Mouse (Mus musculus) MEL (cell line): ENCODE results near the gene Ccnb2. TPM values are rescaled to one million over a fixed set of nuclear protein-coding genes. Genes with fewer than 3 reads are reported as not detected.
A peak's percentile ranks its signal among the peaks of the same experiment; 100 is the strongest.

ENCODE experiments used
- DNase-seq: peaks from one replicate; pipeline ENCODE4 v3.0.0; 2011; ENCODE audit warnings: low read depth, low spot score
- H3K27ac ChIP-seq: 2 replicates; pipeline ENCODE4 v1.5.1; 2012; ENCODE audit warnings: low read depth, mild to moderate bottlenecking, control low read depth, low read length, moderate library complexity; ENCODE audit not compliant: control insufficient read depth
- H3K27me3 ChIP-seq, 2 experiments: fragments of 150-350 bp in 1 of 2; sonication (generic) in 1 of 2; 2 replicates each; pipeline ENCODE4 v1.6.1; 2012; ENCODE audit warnings: low read length in 2 of 2, mild to moderate bottlenecking in 2 of 2, improper control_type of control experiment in 1 of 2, moderate library complexity in 1 of 2; ENCODE audit not compliant: insufficient read depth in 2 of 2, control insufficient read depth in 1 of 2
- H3K36me3 ChIP-seq, 2 experiments: 2 replicates each; pipeline ENCODE4 v1.6.1; 2012 to 2014; ENCODE audit warnings: low read length in 2 of 2, improper control_type of control experiment in 1 of 2, inconsistent platforms in 1 of 2, mild to moderate bottlenecking in 1 of 2; ENCODE audit not compliant: insufficient read depth in 2 of 2, control insufficient read depth in 1 of 2
- H3K4me1 ChIP-seq, 2 experiments: fragments of 150-350 bp in 1 of 2; sonication (generic) in 1 of 2; 2 replicates each; pipeline ENCODE4 v1.6.1; 2012; ENCODE audit warnings: low read length in 2 of 2, improper control_type of control experiment in 1 of 2, mild to moderate bottlenecking in 1 of 2; ENCODE audit not compliant: insufficient read depth in 2 of 2, control insufficient read depth in 1 of 2
- H3K4me3 ChIP-seq, 2 experiments: fragments of 150-350 bp in 1 of 2; sonication (generic) in 1 of 2; 2 replicates each; pipeline ENCODE4 v1.5.1; 2012; ENCODE audit warnings: low read depth in 2 of 2, low read length in 2 of 2, mild to moderate bottlenecking in 2 of 2, moderate library complexity in 2 of 2, control low read depth in 1 of 2, improper control_type of control experiment in 1 of 2; ENCODE audit not compliant: control insufficient read depth in 1 of 2, insufficient read depth in 1 of 2
- H3K79me2 ChIP-seq: 2 replicates; pipeline ENCODE4 v1.6.1; 2012; ENCODE audit warnings: mild to moderate bottlenecking, low read length, moderate library complexity; ENCODE audit not compliant: control insufficient read depth, poor library complexity, insufficient read depth
- H3K9ac ChIP-seq: 2 replicates; pipeline ENCODE4 v1.6.1; 2012; ENCODE audit warnings: low read depth, mild to moderate bottlenecking, control low read depth, low read length, moderate library complexity; ENCODE audit not compliant: control insufficient read depth, poor library complexity, severe bottlenecking
- H3K9me3 ChIP-seq: fragments of 150-350 bp; sonication (generic); replicated peaks from 2 replicates; pipeline ENCODE4 v1.6.1; 2012; ENCODE audit warnings: mild to moderate bottlenecking, low read length, improper control_type of control experiment, moderate library complexity; ENCODE audit not compliant: insufficient read depth
- CHD1 ChIP-seq: IDR thresholded peaks from 2 replicates; pipeline ENCODE4 v1.6.1; 2012; ENCODE audit warnings: low read depth, mild to moderate bottlenecking, inconsistent platforms, low read length, improper control_type of control experiment
- CHD2 ChIP-seq: IDR thresholded peaks from 2 replicates; pipeline ENCODE4 v1.6.1; 2011; ENCODE audit warnings: low read length, improper control_type of control experiment
- ELF1 ChIP-seq: IDR thresholded peaks from 2 replicates; pipeline ENCODE4 v1.6.1; 2014; ENCODE audit warnings: low read depth, mild to moderate bottlenecking, inconsistent platforms, low read length, improper control_type of control experiment, moderate library complexity
- GATA1 ChIP-seq: IDR thresholded peaks from 2 replicates; pipeline ENCODE4 v1.6.1; 2011; ENCODE audit warnings: low read depth, low read length, improper control_type of control experiment
- HCFC1 ChIP-seq: IDR thresholded peaks from 2 replicates; pipeline ENCODE4 v1.6.1; 2012; ENCODE audit warnings: low read depth, mild to moderate bottlenecking, inconsistent platforms, low read length, improper control_type of control experiment, moderate library complexity
- KAT2A ChIP-seq: conservative IDR thresholded peaks from 2 replicates; pipeline ENCODE4 v1.6.1; 2012; ENCODE audit warnings: low read depth, low read length, improper control_type of control experiment, inconsistent platforms
- MEF2A ChIP-seq: IDR thresholded peaks from 2 replicates; pipeline ENCODE4 v1.6.1; 2014; ENCODE audit warnings: low read depth, mild to moderate bottlenecking, inconsistent platforms, low read length, improper control_type of control experiment; ENCODE audit not compliant: poor library complexity, insufficient replicate concordance, severe bottlenecking; ENCODE audit errors: extremely low read depth
- MYC ChIP-seq: IDR thresholded peaks from 2 replicates; pipeline ENCODE4 v1.6.1; 2011; ENCODE audit warnings: low read depth, mild to moderate bottlenecking, low read length, improper control_type of control experiment, moderate library complexity
- NRF1 ChIP-seq: IDR thresholded peaks from 2 replicates; pipeline ENCODE4 v1.6.1; 2014; ENCODE audit warnings: low read depth, mild to moderate bottlenecking, inconsistent platforms, low read length, improper control_type of control experiment, moderate library complexity; ENCODE audit not compliant: poor library complexity, insufficient read depth, severe bottlenecking
- POLR2A ChIP-seq, 2 experiments: IDR thresholded peaks; 2 replicates each; pipeline ENCODE4 v1.6.1; 2011 to 2012; ENCODE audit warnings: low read length in 2 of 2, mild to moderate bottlenecking in 2 of 2, control low read depth in 1 of 2, improper control_type of control experiment in 1 of 2, low read depth in 1 of 2, moderate library complexity in 1 of 2; ENCODE audit not compliant: control insufficient read depth in 1 of 2, insufficient read depth in 1 of 2, poor library complexity in 1 of 2
- POLR2AphosphoS2 ChIP-seq: IDR thresholded peaks from 2 replicates; pipeline ENCODE4 v1.6.1; 2011; ENCODE audit warnings: low read length, improper control_type of control experiment
- RAD21 ChIP-seq: IDR thresholded peaks from 2 replicates; pipeline ENCODE4 v1.6.1; 2011; ENCODE audit warnings: mild to moderate bottlenecking, low read depth, low read length, improper control_type of control experiment
- SMC3 ChIP-seq: IDR thresholded peaks from 2 replicates; pipeline ENCODE4 v1.6.1; 2011; ENCODE audit warnings: low read depth, low read length, improper control_type of control experiment
- TBP ChIP-seq: IDR thresholded peaks from 2 replicates; pipeline ENCODE4 v1.8.0; 2011; ENCODE audit warnings: low read depth, low read length, improper control_type of control experiment
- TCF12 ChIP-seq: IDR thresholded peaks from 2 replicates; pipeline ENCODE4 v1.6.1; 2014; ENCODE audit warnings: low read depth, mild to moderate bottlenecking, inconsistent platforms, low read length, improper control_type of control experiment, moderate library complexity
- USF1 ChIP-seq: IDR thresholded peaks from 2 replicates; pipeline ENCODE4 v1.6.1; 2014; ENCODE audit warnings: low read depth, mild to moderate bottlenecking, inconsistent platforms, low read length, improper control_type of control experiment, moderate library complexity
- USF2 ChIP-seq, 2 experiments: IDR thresholded peaks; 2 replicates each; pipeline ENCODE4 v1.6.1; 2011 to 2012; ENCODE audit warnings: improper control_type of control experiment in 2 of 2, low read length in 2 of 2, borderline replicate concordance in 1 of 2, inconsistent platforms in 1 of 2, low read depth in 1 of 2, mild to moderate bottlenecking in 1 of 2; ENCODE audit not compliant: insufficient read depth in 1 of 2
- ZC3H11A ChIP-seq: IDR thresholded peaks from 2 replicates; pipeline ENCODE4 v1.6.1; 2012; ENCODE audit warnings: low read depth, mild to moderate bottlenecking, inconsistent platforms, low read length, improper control_type of control experiment
- ZMIZ1 ChIP-seq: IDR thresholded peaks from 2 replicates; pipeline ENCODE4 v1.6.1; 2012; ENCODE audit warnings: low read depth, mild to moderate bottlenecking, inconsistent platforms, low read length, improper control_type of control experiment, moderate library complexity
- ZNF384 ChIP-seq: IDR thresholded peaks from 2 replicates; pipeline ENCODE4 v1.6.1; 2012; ENCODE audit warnings: low read depth, mild to moderate bottlenecking, inconsistent platforms, low read length, improper control_type of control experiment
- polyA plus RNA-seq, 2 experiments: library from polyadenylated mRNA; stranded (reverse) in 1 of 2; unstranded in 1 of 2; fragments of >175 nt in 1 of 2; fragments of >200 nt in 1 of 2; gene quantifications; 2 replicates each; pipeline versions ENCODE4 v1.2.1 to v1.2.4; 2012; ENCODE audit warnings: low replicate concordance in 2 of 2, low read depth in 1 of 2; ENCODE audit not compliant: insufficient read length in 2 of 2, insufficient read depth in 1 of 2, missing spikeins in 1 of 2
- total RNA-seq: library from RNA; depleted of rRNA; stranded (reverse); fragments of 300-350 nt; gene quantifications from 2 replicates; pipeline ENCODE4 v1.2.3, GENCODE M21; 2012

Ccnb2 gene
- total and polyA plus RNA-seq, 3 experiments = 86.5 to 128 (median 97.0) TPM

GRCm38 (mm10) chr9:70391042-70391441 is 30.3 kb downstream of the Ccnb2 start (continued):
- no peak for TF ChIP-seq TBP
- no peak for TF ChIP-seq POLR2AphosphoS2
- TF ChIP-seq NRF1 = no peak

- H3K27ac ChIP-seq = no peak overlapping the region
- H3K4me3 ChIP-seq = no peak overlapping the region
- H3K36me3 ChIP-seq = peaks cover 2 to 30% of the 10 kb centered on the region in 2 experiments; a peak in 2 of 4 replicates
- no peaks in the 10 kb centered on the region for H3K27me3 ChIP-seq
- peaks cover 5 to 30% of the 10 kb centered on the region in 2 experiments for H3K4me1 ChIP-seq
- no peak for DNase-seq
- H3K79me2 ChIP-seq = no peaks in the 10 kb centered on the region
- no peaks in the 10 kb centered on the region for H3K9me3 ChIP-seq
- TF ChIP-seq CHD1 = no peak
- TF ChIP-seq ZC3H11A = no peak
- no peak for TF ChIP-seq GATA1
- TF ChIP-seq, all 39 proteins: peak for 0
- no peak overlapping the region for H3K9ac ChIP-seq
Measured at GRCm38 (mm10) chr9:70389548-70389947, 31.8 kb downstream of the Ccnb2 start.

GRCm38 (mm10) chr9:70387410-70388119 is 33.8 kb downstream of the Ccnb2 start:
- Histone ChIP-seq H3K27me3 (no peaks in the 10 kb centered on the region), H3K9ac (no peak overlapping the region), H3K27ac (no peak overlapping the region), H3K36me3 (peaks cover 2 to 31% of the 10 kb centered on the region in 2 experiments; a peak in 2 of 4 replicates), H3K4me1 (peaks cover 5 to 41% of the 10 kb centered on the region in 2 experiments), H3K79me2 (no peaks in the 10 kb centered on the region), H3K9me3 (no peaks in the 10 kb centered on the region), H3K4me3 (no peak overlapping the region)
- peak; percentile 35 for DNase-seq
- TF ChIP-seq USF1 = no peak
- TF ChIP-seq ELF1 = no peak
- peak; percentile 97 for TF ChIP-seq ZNF384
- TF ChIP-seq, all 39 proteins: peak for 1

- peaks cover 7 to 46% of the 10 kb centered on the region in 2 experiments for H3K4me1 ChIP-seq
- no peaks in the 10 kb centered on the region; the same call in 1 of the 2 replicates for H3K79me2 ChIP-seq
- peak; percentile 86 for DNase-seq
- no peaks in the 10 kb centered on the region for H3K9me3 ChIP-seq
- H3K9ac ChIP-seq = peak overlapping the region; percentile 56
- H3K27me3 ChIP-seq = no peaks in the 10 kb centered on the region
- peak overlapping the region; percentile 99 for H3K27ac ChIP-seq
- H3K36me3 ChIP-seq = peaks cover under 1 to 24% of the 10 kb centered on the region in 2 experiments; a peak in 2 of 4 replicates
- peak overlapping the region; percentile 4 to 62 for H3K4me3 ChIP-seq
- TF ChIP-seq TCF12 (peak; percentile 87), RAD21 (no peak), MEF2A (no peak), KAT2A (no peak), ZMIZ1 (no peak), CHD2 (no peak), USF2 (IDR thresholded peaks at IDR 0.05; ENCODE audit: borderline replicate concordance in 1 of 2, insufficient read depth in 1 of 2, low read depth in 1 of 2, low read length in 2 of 2) (no peak), HCFC1 (0 out of 2 replicates have a peak, but pooled peaks have one; percentile 10), NRF1 (no peak), MYC (peak; percentile 39; the same call in 1 of the 2 replicates), SMC3 (no peak), POLR2A (IDR thresholded peaks at IDR 0.05; ENCODE audit: control insufficient read depth in 1 of 2, insufficient read depth in 1 of 2, low read depth in 1 of 2, low read length in 2 of 2, poor library complexity in 1 of 2) (peak in 1 of 2 experiments; percentile 13; a peak in 1 of 4 replicates)
Measured at GRCm38 (mm10) chr9:70384958-70385728, 36.2 kb downstream of the Ccnb2 start.
